Comparison of ENCODE assay signal across 20 mouse cellular contexts in genomic region chr6:101186887-101187286, GRCm38 (mm10).
"Had no signal": no experiment of that assay in that cellular context is flagged by ENCODE, and none has a peak within 500 bp of the region (broad histone marks: within the 10 kb centered on the region; RNA-seq: fewer than 3 reads in every experiment).

No protein-coding gene starts in this region.

- H3K4me3 ChIP-seq: limb, embryonic 10.5 days; limb, embryonic 13.5 days; liver, embryonic 13.5 days; megakaryocyte, embryonic 14.5 days; midbrain, embryonic 10.5 days; midbrain, embryonic 13.5 days; myocyte; neural tube, embryonic 13.5 days; stomach, embryonic 15.5 days had no signal

- H3K4me2 ChIP-seq: limb, embryonic 13.5 days; liver, embryonic 13.5 days; midbrain, embryonic 13.5 days; neural tube, embryonic 13.5 days; stomach, embryonic 15.5 days had no signal

- H3K27ac ChIP-seq: limb, embryonic 10.5 days; limb, embryonic 13.5 days; liver, embryonic 13.5 days; midbrain, embryonic 10.5 days; midbrain, embryonic 13.5 days; neural tube, embryonic 13.5 days; stomach, embryonic 15.5 days had no signal

- H3K4me1 ChIP-seq: limb, embryonic 13.5 days; liver, embryonic 13.5 days; megakaryocyte, embryonic 14.5 days; stomach, embryonic 15.5 days had no signal

- H3K36me3 ChIP-seq: liver, embryonic 13.5 days; stomach, embryonic 15.5 days had no signal

- H3K9me3 ChIP-seq: limb, embryonic 10.5 days; limb, embryonic 13.5 days; liver, embryonic 13.5 days; midbrain, embryonic 13.5 days; neural tube, embryonic 13.5 days; stomach, embryonic 15.5 days had no signal

- ATAC-seq: midbrain, embryonic 13.5 days had no signal

- DNase-seq: kidney, adult 11 months; kidney, adult 9 months; kidney, postnatal 14 days; kidney, postnatal 4 days; liver, embryonic 13.5 days; lung, adult 2 months; lung, postnatal 14 days; lung, postnatal 4 days; retina, postnatal 1 day; right cerebral cortex, postnatal 25 days; spleen, adult 18-20 months; thymus, postnatal 25 days had no signal

- H3K27me3 ChIP-seq: limb, embryonic 13.5 days; liver, embryonic 13.5 days; megakaryocyte, embryonic 14.5 days; midbrain, embryonic 13.5 days; neural tube, embryonic 13.5 days; stomach, embryonic 15.5 days had no signal

- H3K9ac ChIP-seq: limb, embryonic 13.5 days; liver, embryonic 13.5 days; midbrain, embryonic 13.5 days; neural tube, embryonic 13.5 days; stomach, embryonic 15.5 days had no signal
